Mouse (Mus musculus): ENCODE results near the gene Coro6. TPM values are rescaled to one million over a fixed set of nuclear protein-coding genes. Genes with fewer than 3 reads are reported as not detected.

Coro6 gene
- polyA plus RNA-seq, 1 experiment from 2014 or later = 0.40 TPM

- peaks cover 49% of the 10 kb centered on the region for H3K27me3 ChIP-seq (replicated peaks; ENCODE audit: control insufficient read depth, insufficient read depth, low read length)
These were observed 6.2 kb downstream of the Coro6 start for GRCm38 (mm10) chr11:77468397-77468796.

GRCm38 (mm10) chr11:77471407-77471806 lies 9.2 kb downstream of the Coro6 start:
- Histone ChIP-seq H3K9me3 (ENCODE audit: control insufficient read depth, low read length) (no peaks in the 10 kb centered on the region), H3K4me1 (replicated peaks; ENCODE audit: control insufficient read depth, insufficient read depth, low read length) (peaks cover 12% of the 10 kb centered on the region), H3K27ac (ENCODE audit: low read depth, low read length) (no peak overlapping the region), H3K36me3 (ENCODE audit: control insufficient read depth, insufficient read depth, low read length) (peaks cover 9% of the 10 kb centered on the region; the same call in 1 of the 2 replicates), H3K4me3 (ENCODE audit: low read depth, low read length) (no peak overlapping the region), H3K9ac (ENCODE audit: low read depth, low read length) (no peak overlapping the region), H3K4me2 (no peak overlapping the region), H3K27me3 (replicated peaks; ENCODE audit: control insufficient read depth, insufficient read depth, low read length) (peaks cover 19% of the 10 kb centered on the region)
- WGBS = 74% methylated on average over 29 of the region's 29 CpGs
- no peak for DNase-seq (ENCODE audit: low spot score)
- no peak for ATAC-seq (replicated peaks; ENCODE audit: low FRiP score)

More at GRCm38 (mm10) chr11:77468397-77468796, 6.2 kb downstream of the Coro6 start:
- Histone ChIP-seq H3K36me3 (ENCODE audit: control insufficient read depth, insufficient read depth, low read length) (peaks cover 9% of the 10 kb centered on the region; the same call in 1 of the 2 replicates), H3K4me2 (no peak overlapping the region), H3K9me3 (ENCODE audit: control insufficient read depth, low read length) (no peaks in the 10 kb centered on the region), H3K4me1 (replicated peaks; ENCODE audit: control insufficient read depth, insufficient read depth, low read length) (peaks cover 12% of the 10 kb centered on the region), H3K4me3 (ENCODE audit: low read depth, low read length) (no peak overlapping the region), H3K27ac (ENCODE audit: low read depth, low read length) (no peak overlapping the region), H3K9ac (ENCODE audit: low read depth, low read length) (no peak overlapping the region)
- WGBS = 81% methylated on average over 9 of the region's 9 CpGs
- ATAC-seq (replicated peaks; ENCODE audit: low FRiP score) = no peak
- DNase-seq (ENCODE audit: low spot score) = no peak

- no peak overlapping the region for H3K27ac ChIP-seq (ENCODE audit: low read depth, low read length)
- H3K4me2 ChIP-seq = no peak overlapping the region
- WGBS = 88% methylated on average over 16 of the region's 16 CpGs
- no peak for ATAC-seq (replicated peaks; ENCODE audit: low FRiP score)
- DNase-seq (ENCODE audit: low spot score) = no peak
- peaks cover 5% of the 10 kb centered on the region for H3K27me3 ChIP-seq (replicated peaks; ENCODE audit: control insufficient read depth, insufficient read depth, low read length)
- no peaks in the 10 kb centered on the region for H3K9me3 ChIP-seq (ENCODE audit: control insufficient read depth, low read length)
- no peak overlapping the region for H3K4me3 ChIP-seq (ENCODE audit: low read depth, low read length)
- no peak overlapping the region for H3K9ac ChIP-seq (ENCODE audit: low read depth, low read length)
- peaks cover 2% of the 10 kb centered on the region for H3K4me1 ChIP-seq (replicated peaks; ENCODE audit: control insufficient read depth, insufficient read depth, low read length)
- H3K36me3 ChIP-seq (ENCODE audit: control insufficient read depth, insufficient read depth, low read length) = peaks cover 9% of the 10 kb centered on the region; the same call in 1 of the 2 replicates
These were observed 10.6 kb downstream of the Coro6 start for GRCm38 (mm10) chr11:77472775-77473174.

- Histone ChIP-seq H3K4me1 (replicated peaks; ENCODE audit: control insufficient read depth, insufficient read depth, low read length) (no peaks in the 10 kb centered on the region), H3K27me3 (replicated peaks; ENCODE audit: control insufficient read depth, insufficient read depth, low read length) (no peaks in the 10 kb centered on the region; the same call in 1 of the 2 replicates), H3K4me3 (ENCODE audit: low read depth, low read length) (no peak overlapping the region), H3K4me2 (no peak overlapping the region), H3K27ac (ENCODE audit: low read depth, low read length) (no peak overlapping the region), H3K9me3 (ENCODE audit: control insufficient read depth, low read length) (no peaks in the 10 kb centered on the region), H3K36me3 (ENCODE audit: control insufficient read depth, insufficient read depth, low read length) (peaks cover 9% of the 10 kb centered on the region; the same call in 1 of the 2 replicates), H3K9ac (ENCODE audit: low read depth, low read length) (no peak overlapping the region)
- WGBS = 89% methylated on average over 14 of the region's 14 CpGs
- no peak for DNase-seq (ENCODE audit: low spot score)
- no peak for ATAC-seq (replicated peaks; ENCODE audit: low FRiP score)
These were observed 14.0 kb downstream of the Coro6 start for GRCm38 (mm10) chr11:77476216-77476615.

- no peak overlapping the region for H3K9ac ChIP-seq (ENCODE audit: low read depth, low read length)
- H3K4me3 ChIP-seq (ENCODE audit: low read depth, low read length) = no peak overlapping the region
- peaks cover 3% of the 10 kb centered on the region; the same call in 1 of the 2 replicates for H3K36me3 ChIP-seq (ENCODE audit: control insufficient read depth, insufficient read depth, low read length)
- no peak for ATAC-seq (replicated peaks; ENCODE audit: low FRiP score)
- H3K9me3 ChIP-seq (ENCODE audit: control insufficient read depth, low read length) = no peaks in the 10 kb centered on the region
- H3K27ac ChIP-seq (ENCODE audit: low read depth, low read length) = no peak overlapping the region; the same call in 1 of the 2 replicates
- DNase-seq (ENCODE audit: low spot score) = no peak
- H3K4me1 ChIP-seq (replicated peaks; ENCODE audit: control insufficient read depth, insufficient read depth, low read length) = no peaks in the 10 kb centered on the region
- H3K4me2 ChIP-seq = no peak overlapping the region
- WGBS = 87% methylated on average over 6 of the region's 6 CpGs
- no peaks in the 10 kb centered on the region for H3K27me3 ChIP-seq (replicated peaks; ENCODE audit: control insufficient read depth, insufficient read depth, low read length)
These were observed 14.7 kb downstream of the Coro6 start for GRCm38 (mm10) chr11:77476895-77477294.

GRCm38 (mm10) chr11:77483043-77483442 lies 20.8 kb downstream of the Coro6 start:
- H3K4me1 ChIP-seq (replicated peaks; ENCODE audit: control insufficient read depth, insufficient read depth, low read length) = peaks cover 1% of the 10 kb centered on the region
- no peak for ATAC-seq (replicated peaks; ENCODE audit: low FRiP score)
- no peak for DNase-seq (ENCODE audit: low spot score)
- no peak overlapping the region for H3K27ac ChIP-seq (ENCODE audit: low read depth, low read length)
- no peaks in the 10 kb centered on the region for H3K36me3 ChIP-seq (ENCODE audit: control insufficient read depth, insufficient read depth, low read length)
- no peak overlapping the region for H3K4me2 ChIP-seq
- WGBS = 53% methylated on average over 3 of the region's 3 CpGs
- H3K9me3 ChIP-seq (ENCODE audit: control insufficient read depth, low read length) = no peaks in the 10 kb centered on the region
- no peaks in the 10 kb centered on the region for H3K27me3 ChIP-seq (replicated peaks; ENCODE audit: control insufficient read depth, insufficient read depth, low read length)
- H3K4me3 ChIP-seq (ENCODE audit: low read depth, low read length) = no peak overlapping the region
- H3K9ac ChIP-seq (ENCODE audit: low read depth, low read length) = no peak overlapping the region

- no peak for DNase-seq (ENCODE audit: low spot score)
- no peak overlapping the region for H3K27ac ChIP-seq (ENCODE audit: low read depth, low read length)
- WGBS = 48% methylated on average over 11 of the region's 11 CpGs
- no peaks in the 10 kb centered on the region for H3K27me3 ChIP-seq (replicated peaks; ENCODE audit: control insufficient read depth, insufficient read depth, low read length)
- no peak for ATAC-seq (replicated peaks; ENCODE audit: low FRiP score)
- no peaks in the 10 kb centered on the region for H3K36me3 ChIP-seq (ENCODE audit: control insufficient read depth, insufficient read depth, low read length)
- H3K4me3 ChIP-seq (ENCODE audit: low read depth, low read length) = no peak overlapping the region
- H3K9me3 ChIP-seq (ENCODE audit: control insufficient read depth, low read length) = no peaks in the 10 kb centered on the region
- peaks cover 8% of the 10 kb centered on the region for H3K4me1 ChIP-seq (replicated peaks; ENCODE audit: control insufficient read depth, insufficient read depth, low read length)
- no peak overlapping the region for H3K4me2 ChIP-seq
- H3K9ac ChIP-seq (ENCODE audit: low read depth, low read length) = no peak overlapping the region
These were observed 21.5 kb downstream of the Coro6 start for GRCm38 (mm10) chr11:77483510-77484255.

- ATAC-seq (replicated peaks; ENCODE audit: low FRiP score) (no peak), DNase-seq (ENCODE audit: low spot score) (no peak)
- no peaks in the 10 kb centered on the region for H3K27me3 ChIP-seq (replicated peaks; ENCODE audit: control insufficient read depth, insufficient read depth, low read length)
- no peak overlapping the region for H3K9ac ChIP-seq (ENCODE audit: low read depth, low read length)
- WGBS = 70% methylated on average over 6 of the region's 6 CpGs
- H3K4me2 ChIP-seq = no peak overlapping the region
- H3K36me3 ChIP-seq (ENCODE audit: control insufficient read depth, insufficient read depth, low read length) = no peaks in the 10 kb centered on the region
- H3K4me3 ChIP-seq (ENCODE audit: low read depth, low read length) = no peak overlapping the region
- no peak overlapping the region for H3K27ac ChIP-seq (ENCODE audit: low read depth, low read length)
- peaks cover 12% of the 10 kb centered on the region for H3K4me1 ChIP-seq (replicated peaks; ENCODE audit: control insufficient read depth, insufficient read depth, low read length)
- H3K9me3 ChIP-seq (ENCODE audit: control insufficient read depth, low read length) = no peaks in the 10 kb centered on the region
These were observed 23.0 kb downstream of the Coro6 start for GRCm38 (mm10) chr11:77485229-77485628.

GRCm38 (mm10) chr11:77486798-77487197 lies 24.6 kb downstream of the Coro6 start:
- Histone ChIP-seq H3K36me3 (ENCODE audit: control insufficient read depth, insufficient read depth, low read length) (no peaks in the 10 kb centered on the region), H3K27ac (ENCODE audit: low read depth, low read length) (no peak overlapping the region), H3K4me3 (ENCODE audit: low read depth, low read length) (no peak overlapping the region), H3K9me3 (ENCODE audit: control insufficient read depth, low read length) (no peaks in the 10 kb centered on the region), H3K9ac (ENCODE audit: low read depth, low read length) (no peak overlapping the region), H3K4me1 (replicated peaks; ENCODE audit: control insufficient read depth, insufficient read depth, low read length) (peaks cover 24% of the 10 kb centered on the region), H3K4me2 (no peak overlapping the region), H3K27me3 (replicated peaks; ENCODE audit: control insufficient read depth, insufficient read depth, low read length) (no peaks in the 10 kb centered on the region)
- WGBS = 87% methylated on average over 5 of the region's 5 CpGs
- ATAC-seq (replicated peaks; ENCODE audit: low FRiP score) (no peak), DNase-seq (ENCODE audit: low spot score) (no peak)

Measured in liver, embryonic 11.5 days (tissue).